Mouse (Mus musculus) hindbrain, embryonic 14.5 days (tissue): ENCODE data around the gene Riox1. TPM values are rescaled to one million over a fixed set of nuclear protein-coding genes. Genes with fewer than 3 reads are reported as not detected.

Experiments
- ATAC-seq: fragments of 200-750 bp; cut with Nextera tagmentation; 2 replicates; pipeline ENCODE4 v1.8.0; 2017; ENCODE audit warnings: moderate number of reproducible peaks, mild to moderate bottlenecking, moderate TSS enrichment, moderate library complexity; ENCODE audit not compliant: low FRiP score
- DNase-seq: peaks from one replicate; pipeline ENCODE4 v3.0.0-alpha.2; 2015; ENCODE audit warnings: low spot score
- H3K27ac ChIP-seq: fragments of 300-500 bp; sonication (generic); 2 replicates; pipeline ENCODE4 v1.5.1; 2014; ENCODE audit warnings: mild to moderate bottlenecking, moderate library complexity
- H3K27me3 ChIP-seq: fragments of 300-500 bp; sonication (generic); 2 replicates; pipeline ENCODE4 v1.6.1; 2014; ENCODE audit warnings: mild to moderate bottlenecking, low read length, mixed read lengths; ENCODE audit not compliant: control insufficient read depth, insufficient read depth
- H3K36me3 ChIP-seq: fragments of 300-500 bp; sonication (generic); replicated peaks from 2 replicates; pipeline ENCODE4 v1.6.1; 2014; ENCODE audit not compliant: control insufficient read depth, insufficient read depth
- H3K4me1 ChIP-seq: fragments of 300-500 bp; sonication (generic); replicated peaks from 2 replicates; pipeline ENCODE4 v1.6.1; 2014; ENCODE audit warnings: antibody characterized with exemption, low read length, mixed read lengths; ENCODE audit not compliant: control insufficient read depth, insufficient read depth
- H3K4me2 ChIP-seq: fragments of 300-500 bp; sonication (generic); replicated peaks from 2 replicates; pipeline ENCODE4 v1.6.1; 2014; ENCODE audit warnings: mild to moderate bottlenecking, moderate library complexity
- H3K4me3 ChIP-seq: fragments of 300-500 bp; sonication (generic); replicated peaks from 2 replicates; pipeline ENCODE4 v1.5.1; 2014; ENCODE audit warnings: mild to moderate bottlenecking, low read length
- H3K9ac ChIP-seq: fragments of 300-500 bp; sonication (generic); 2 replicates; pipeline ENCODE4 v1.6.1; 2014
- H3K9me3 ChIP-seq: fragments of 300-500 bp; sonication (generic); 2 replicates; pipeline ENCODE4 v1.6.1; 2016; ENCODE audit warnings: low read length; ENCODE audit not compliant: control insufficient read depth
- WGBS: fragments of 180-500 bp; shearing (Covaris S2); extraction: QIAGEN DNeasy Blood & Tissue Kit; methylation state at CpG from one replicate; pipeline ENCODE4 v1.1.7; 2014; 5-methylcytosine and 5-hydroxymethylcytosine counted together
- polyA plus RNA-seq: library from polyadenylated mRNA; unstranded; fragments of >200 nt; fragmentation: Nextera tagmentation; extraction: Ambion mirVana; gene quantifications from 2 replicates; pipeline ENCODE4 v1.2.1, GENCODE M21; 2014

The Riox1 gene
- polyA plus RNA-seq, 1 experiment from 2014 or later: 12.4 TPM

- no peak overlapping the region for H3K4me3 ChIP-seq
- DNase-seq (no peak), ATAC-seq (no peak)
- no peak overlapping the region for H3K27ac ChIP-seq
- WGBS: 87% methylated on average over 3 of the region's 3 CpGs
- H3K27me3 ChIP-seq: no peaks in the 10 kb centered on the region
- no peaks in the 10 kb centered on the region for H3K9me3 ChIP-seq
- no peak overlapping the region for H3K4me2 ChIP-seq
- no peaks in the 10 kb centered on the region for H3K36me3 ChIP-seq
- no peak overlapping the region for H3K9ac ChIP-seq
- no peaks in the 10 kb centered on the region for H3K4me1 ChIP-seq
Measured at GRCm38 (mm10) chr12:83941938-83942337, 8.5 kb upstream of the Riox1 start.

DNA sequence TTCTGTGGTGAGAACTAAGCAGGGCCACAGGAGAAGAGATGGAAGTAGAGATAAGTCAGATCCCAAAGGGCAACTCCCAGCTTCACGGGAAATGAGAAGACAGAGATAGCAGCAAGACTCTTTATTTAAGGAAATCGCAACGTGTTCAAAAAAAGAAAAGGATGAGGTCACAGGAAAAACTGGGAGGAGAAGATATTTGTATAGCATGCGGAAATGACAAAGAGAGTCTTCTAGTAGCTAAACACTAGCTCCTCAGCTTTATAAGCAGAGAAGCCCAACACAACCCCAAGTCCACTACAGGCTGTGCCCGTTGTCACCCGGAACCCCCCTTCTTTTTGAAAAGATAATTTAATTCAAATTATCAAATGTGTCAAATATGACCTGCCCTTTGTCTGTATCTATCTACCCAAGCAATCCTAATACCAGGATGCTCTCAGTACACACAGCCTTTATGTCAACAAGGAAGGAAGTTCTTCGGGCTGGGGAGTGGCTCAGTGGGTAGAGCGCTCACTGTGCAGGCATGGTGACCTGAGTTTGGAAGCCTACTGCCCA is 3.1 kb upstream of the Riox1 start:
- no peak overlapping the region for H3K27ac ChIP-seq
- 87% methylated on average over 8 of the region's 8 CpGs for WGBS
- ATAC-seq: no peak

DNA sequence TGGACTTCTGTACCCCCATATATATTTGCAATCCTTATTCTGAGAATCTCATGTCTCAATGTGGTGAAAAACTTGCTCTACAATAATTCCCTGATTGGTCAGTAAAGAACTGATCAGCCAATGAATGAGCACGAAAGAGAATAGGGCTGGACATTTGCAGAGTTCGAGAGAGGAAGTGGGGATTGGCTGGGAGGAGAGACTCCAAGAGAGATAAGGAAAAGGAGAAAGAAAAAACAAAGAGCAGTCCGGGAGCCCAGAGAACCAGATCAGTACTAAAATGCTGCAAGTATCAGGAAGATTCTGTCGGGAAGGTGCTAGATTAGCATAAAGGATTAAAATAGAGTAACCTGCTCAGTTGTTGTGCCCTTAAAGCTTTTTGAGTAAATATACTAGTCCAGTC is 1.4 kb upstream of the Riox1 start:
- H3K27me3 ChIP-seq: no peaks in the 10 kb centered on the region
- H3K27ac ChIP-seq: no peak overlapping the region
- no peak overlapping the region for H3K4me3 ChIP-seq
- ATAC-seq: no peak
- DNase-seq: no peak
- no peak overlapping the region for H3K9ac ChIP-seq
- H3K36me3 ChIP-seq: peaks cover 10% of the 10 kb centered on the region; the same call in 1 of the 2 replicates
- 91% methylated on average over 4 of the region's 4 CpGs for WGBS
- no peaks in the 10 kb centered on the region for H3K9me3 ChIP-seq
- no peak overlapping the region for H3K4me2 ChIP-seq
- H3K4me1 ChIP-seq: peaks cover 21% of the 10 kb centered on the region

More for the DNA sequence above, 3.1 kb upstream of the Riox1 start:
- no peak for DNase-seq
- no peaks in the 10 kb centered on the region for H3K27me3 ChIP-seq
- no peak overlapping the region for H3K4me3 ChIP-seq
- no peak overlapping the region for H3K9ac ChIP-seq
- no peak overlapping the region for H3K4me2 ChIP-seq
- H3K36me3 ChIP-seq: no peaks in the 10 kb centered on the region
- no peaks in the 10 kb centered on the region for H3K9me3 ChIP-seq
- H3K4me1 ChIP-seq: peaks cover 12% of the 10 kb centered on the region

GRCm38 (mm10) chr12:83949776-83950492 is 474 bp upstream of the Riox1 start:
- H3K9me3 ChIP-seq: no peaks in the 10 kb centered on the region
- peak overlapping the region; percentile 86 for H3K4me3 ChIP-seq
- H3K27me3 ChIP-seq: no peaks in the 10 kb centered on the region
- WGBS: 33% methylated on average over 11 of the region's 11 CpGs
- H3K4me1 ChIP-seq: peaks cover 21% of the 10 kb centered on the region
- DNase-seq: no peak
- H3K36me3 ChIP-seq: peaks cover 10% of the 10 kb centered on the region; the same call in 1 of the 2 replicates
- H3K27ac ChIP-seq: no peak overlapping the region; the same call in 1 of the 2 replicates
- peak overlapping the region; percentile 80 for H3K9ac ChIP-seq
- peak overlapping the region; percentile 86 for H3K4me2 ChIP-seq
- no peak for ATAC-seq

- Histone ChIP-seq H3K4me3 (peak overlapping the region; percentile 86), H3K4me2 (peak overlapping the region; percentile 86), H3K27ac (peak overlapping the region; percentile 79), H3K27me3 (no peaks in the 10 kb centered on the region), H3K4me1 (peaks cover 21% of the 10 kb centered on the region), H3K9me3 (no peaks in the 10 kb centered on the region), H3K9ac (peak overlapping the region; percentile 80), H3K36me3 (peaks cover 19% of the 10 kb centered on the region)
- DNase-seq (peak; percentile 59), ATAC-seq (peak; percentile 60)
- WGBS: under 1% methylated on average over 98 of the region's 116 CpGs
Measured at GRCm38 (mm10) chr12:83950840-83951701, 663 bp downstream of the Riox1 start.

- peak overlapping the region; percentile 80 for H3K9ac ChIP-seq
- no peaks in the 10 kb centered on the region for H3K27me3 ChIP-seq
- 71% methylated on average over 32 of the region's 32 CpGs for WGBS
- peaks cover 22% of the 10 kb centered on the region for H3K36me3 ChIP-seq
- no peak for DNase-seq
- ATAC-seq: no peak
- H3K9me3 ChIP-seq: no peaks in the 10 kb centered on the region
- H3K4me3 ChIP-seq: peak overlapping the region; percentile 86
- H3K4me2 ChIP-seq: peak overlapping the region; percentile 86
- H3K4me1 ChIP-seq: peaks cover 21% of the 10 kb centered on the region
- 0 out of 2 replicates have a peak overlapping the region, but pooled peaks have one; percentile 79 for H3K27ac ChIP-seq
Measured at GRCm38 (mm10) chr12:83951711-83952575, 1.5 kb downstream of the Riox1 start.

DNA sequence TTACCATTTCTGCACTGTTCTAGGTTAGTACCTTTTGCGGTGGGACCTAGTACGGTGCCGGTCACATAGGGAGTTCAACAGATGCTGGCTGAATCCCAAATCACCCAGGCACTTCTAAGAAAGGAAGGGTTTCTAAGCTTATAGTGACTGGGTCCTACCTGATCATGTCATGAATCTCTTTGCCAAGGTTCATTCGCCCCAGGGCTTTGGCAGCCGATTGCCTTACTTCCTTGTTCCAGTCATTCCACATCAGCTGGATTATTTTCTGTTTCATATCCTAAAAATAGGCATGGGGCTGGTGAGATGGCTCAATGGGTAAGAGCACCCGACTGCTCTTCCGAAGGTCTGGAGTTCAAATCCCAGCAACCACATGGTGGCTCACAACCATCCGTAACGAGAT is 7.9 kb downstream of the Riox1 start:
- H3K27ac ChIP-seq: no peak overlapping the region
- no peak for ATAC-seq
- 92% methylated on average over 9 of the region's 9 CpGs for WGBS

GRCm38 (mm10) chr12:83965235-83965634 is 14.8 kb downstream of the Riox1 start:
- Histone ChIP-seq H3K27ac (no peak overlapping the region), H3K27me3 (no peaks in the 10 kb centered on the region), H3K9ac (no peak overlapping the region), H3K36me3 (no peaks in the 10 kb centered on the region), H3K4me2 (no peak overlapping the region), H3K4me1 (no peaks in the 10 kb centered on the region), H3K9me3 (no peaks in the 10 kb centered on the region), H3K4me3 (no peak overlapping the region)
- 90% methylated on average over 7 of the region's 7 CpGs for WGBS
- DNase-seq (no peak), ATAC-seq (no peak)

More for the DNA sequence above, 7.9 kb downstream of the Riox1 start:
- no peak overlapping the region for H3K4me2 ChIP-seq
- no peak overlapping the region for H3K9ac ChIP-seq
- no peaks in the 10 kb centered on the region for H3K27me3 ChIP-seq
- peaks cover 4% of the 10 kb centered on the region; the same call in 1 of the 2 replicates for H3K4me1 ChIP-seq
- no peak overlapping the region for H3K4me3 ChIP-seq
- no peak for DNase-seq
- H3K9me3 ChIP-seq: no peaks in the 10 kb centered on the region
- H3K36me3 ChIP-seq: peaks cover 29% of the 10 kb centered on the region
